Mouse (Mus musculus): ENCODE data around the gene Slc25a38. TPM values are rescaled to one million over a fixed set of nuclear protein-coding genes. Genes with fewer than 3 reads are reported as not detected.

The Slc25a38 gene
- polyA plus RNA-seq, 1 experiment from 2014 or later, result 38.6 TPM

GRCm38 (mm10) chr9:120129276-120129675 is 19.1 kb downstream of the Slc25a38 start:
- H3K4me3 ChIP-seq (ENCODE audit: low read depth, low read length), result peak overlapping the region; percentile 97; the same call in 1 of the 2 replicates
- H3K9me3 ChIP-seq (replicated peaks; ENCODE audit: control insufficient read depth, low read length), result no peaks in the 10 kb centered on the region
- H3K36me3 ChIP-seq (ENCODE audit: control insufficient read depth, insufficient read depth, low read length), result peaks cover 47% of the 10 kb centered on the region
- H3K9ac ChIP-seq (ENCODE audit: low read length), result peak overlapping the region; percentile 3; the same call in 1 of the 2 replicates
- ATAC-seq (no peak), DNase-seq (ENCODE audit: low spot score) (no peak)
- H3K27ac ChIP-seq (ENCODE audit: low read depth, low read length), result no peak overlapping the region
- WGBS, result 72% methylated on average over 10 of the region's 10 CpGs
- H3K4me2 ChIP-seq (ENCODE audit: low read length), result peak overlapping the region; percentile 65
- H3K27me3 ChIP-seq (replicated peaks; ENCODE audit: control insufficient read depth, insufficient read depth, low read length), result no peaks in the 10 kb centered on the region
- H3K4me1 ChIP-seq (ENCODE audit: control insufficient read depth, insufficient read depth, low read length), result peaks cover 7% of the 10 kb centered on the region

- WGBS, result 91% methylated on average over 3 of the region's 3 CpGs
- DNase-seq (ENCODE audit: low spot score) (no peak), ATAC-seq (no peak)
- Histone ChIP-seq H3K27ac (ENCODE audit: low read depth, low read length) (no peak overlapping the region), H3K9me3 (replicated peaks; ENCODE audit: control insufficient read depth, low read length) (no peaks in the 10 kb centered on the region), H3K9ac (ENCODE audit: low read length) (no peak overlapping the region), H3K4me2 (ENCODE audit: low read length) (no peak overlapping the region), H3K4me3 (ENCODE audit: low read depth, low read length) (no peak overlapping the region), H3K36me3 (ENCODE audit: control insufficient read depth, insufficient read depth, low read length) (peaks cover 45% of the 10 kb centered on the region), H3K27me3 (replicated peaks; ENCODE audit: control insufficient read depth, insufficient read depth, low read length) (no peaks in the 10 kb centered on the region), H3K4me1 (ENCODE audit: control insufficient read depth, insufficient read depth, low read length) (peaks cover 7% of the 10 kb centered on the region)
Measured at GRCm38 (mm10) chr9:120131784-120132288, 21.7 kb downstream of the Slc25a38 start.

GRCm38 (mm10) chr9:120132980-120133754 is 23.0 kb downstream of the Slc25a38 start:
- no peak for ATAC-seq
- Histone ChIP-seq H3K4me1 (ENCODE audit: control insufficient read depth, insufficient read depth, low read length) (peaks cover 7% of the 10 kb centered on the region), H3K4me2 (ENCODE audit: low read length) (no peak overlapping the region), H3K36me3 (ENCODE audit: control insufficient read depth, insufficient read depth, low read length) (peaks cover 45% of the 10 kb centered on the region), H3K9me3 (replicated peaks; ENCODE audit: control insufficient read depth, low read length) (no peaks in the 10 kb centered on the region), H3K4me3 (ENCODE audit: low read depth, low read length) (no peak overlapping the region), H3K27ac (ENCODE audit: low read depth, low read length) (no peak overlapping the region), H3K9ac (ENCODE audit: low read length) (no peak overlapping the region), H3K27me3 (replicated peaks; ENCODE audit: control insufficient read depth, insufficient read depth, low read length) (no peaks in the 10 kb centered on the region)
- DNase-seq (ENCODE audit: low spot score), result no peak
- WGBS, result 46% methylated on average over 8 of the region's 8 CpGs

- Histone ChIP-seq H3K4me3 (ENCODE audit: low read depth, low read length) (no peak overlapping the region), H3K4me2 (ENCODE audit: low read length) (no peak overlapping the region), H3K9ac (ENCODE audit: low read length) (no peak overlapping the region), H3K27me3 (replicated peaks; ENCODE audit: control insufficient read depth, insufficient read depth, low read length) (no peaks in the 10 kb centered on the region), H3K27ac (ENCODE audit: low read depth, low read length) (no peak overlapping the region), H3K9me3 (replicated peaks; ENCODE audit: control insufficient read depth, low read length) (no peaks in the 10 kb centered on the region), H3K36me3 (ENCODE audit: control insufficient read depth, insufficient read depth, low read length) (peaks cover 42% of the 10 kb centered on the region), H3K4me1 (ENCODE audit: control insufficient read depth, insufficient read depth, low read length) (peaks cover under 1% of the 10 kb centered on the region)
- 55% methylated on average over 6 of the region's 6 CpGs for WGBS
- ATAC-seq (no peak), DNase-seq (ENCODE audit: low spot score) (no peak)
Measured at GRCm38 (mm10) chr9:120133755-120134475, 23.7 kb downstream of the Slc25a38 start.

GRCm38 (mm10) chr9:120134529-120135160 is 24.5 kb downstream of the Slc25a38 start:
- no peaks in the 10 kb centered on the region for H3K27me3 ChIP-seq (replicated peaks; ENCODE audit: control insufficient read depth, insufficient read depth, low read length)
- DNase-seq (ENCODE audit: low spot score) (no peak), ATAC-seq (no peak)
- whole genome bisulfite sequencing, result 87% methylated on average over 12 of the region's 13 CpGs
- no peaks in the 10 kb centered on the region for H3K4me1 ChIP-seq (ENCODE audit: control insufficient read depth, insufficient read depth, low read length)
- no peaks in the 10 kb centered on the region for H3K9me3 ChIP-seq (replicated peaks; ENCODE audit: control insufficient read depth, low read length)
- peaks cover 34% of the 10 kb centered on the region for H3K36me3 ChIP-seq (ENCODE audit: control insufficient read depth, insufficient read depth, low read length)
- H3K4me3 ChIP-seq (ENCODE audit: low read depth, low read length), result no peak overlapping the region
- no peak overlapping the region for H3K9ac ChIP-seq (ENCODE audit: low read length)
- no peak overlapping the region for H3K27ac ChIP-seq (ENCODE audit: low read depth, low read length)
- no peak overlapping the region for H3K4me2 ChIP-seq (ENCODE audit: low read length)

GRCm38 (mm10) chr9:120135454-120135853 is 25.3 kb downstream of the Slc25a38 start:
- 90% methylated on average over 11 of the region's 11 CpGs for WGBS
- Histone ChIP-seq H3K36me3 (ENCODE audit: control insufficient read depth, insufficient read depth, low read length) (peaks cover 26% of the 10 kb centered on the region), H3K27me3 (replicated peaks; ENCODE audit: control insufficient read depth, insufficient read depth, low read length) (no peaks in the 10 kb centered on the region), H3K9me3 (replicated peaks; ENCODE audit: control insufficient read depth, low read length) (no peaks in the 10 kb centered on the region), H3K4me1 (ENCODE audit: control insufficient read depth, insufficient read depth, low read length) (no peaks in the 10 kb centered on the region), H3K4me2 (ENCODE audit: low read length) (no peak overlapping the region), H3K4me3 (ENCODE audit: low read depth, low read length) (no peak overlapping the region), H3K9ac (ENCODE audit: low read length) (no peak overlapping the region), H3K27ac (ENCODE audit: low read depth, low read length) (no peak overlapping the region)
- DNase-seq (ENCODE audit: low spot score) (no peak), ATAC-seq (no peak)

GRCm38 (mm10) chr9:120140652-120141051 is 30.5 kb downstream of the Slc25a38 start:
- no peak overlapping the region for H3K9ac ChIP-seq (ENCODE audit: low read length)
- 4% methylated on average over 4 of the region's 4 CpGs for WGBS
- no peak overlapping the region for H3K27ac ChIP-seq (ENCODE audit: low read depth, low read length)
- H3K4me2 ChIP-seq (ENCODE audit: low read length), result no peak overlapping the region
- DNase-seq (ENCODE audit: low spot score), result peak; percentile 92
- no peak overlapping the region for H3K4me3 ChIP-seq (ENCODE audit: low read depth, low read length)
- no peaks in the 10 kb centered on the region for H3K36me3 ChIP-seq (ENCODE audit: control insufficient read depth, insufficient read depth, low read length)
- peak; percentile 72 for ATAC-seq
- H3K4me1 ChIP-seq (ENCODE audit: control insufficient read depth, insufficient read depth, low read length), result no peaks in the 10 kb centered on the region
- no peaks in the 10 kb centered on the region for H3K27me3 ChIP-seq (replicated peaks; ENCODE audit: control insufficient read depth, insufficient read depth, low read length)
- H3K9me3 ChIP-seq (replicated peaks; ENCODE audit: control insufficient read depth, low read length), result no peaks in the 10 kb centered on the region

GRCm38 (mm10) chr9:120144474-120144873 is 34.3 kb downstream of the Slc25a38 start:
- no peaks in the 10 kb centered on the region for H3K9me3 ChIP-seq (replicated peaks; ENCODE audit: control insufficient read depth, low read length)
- H3K4me3 ChIP-seq (ENCODE audit: low read depth, low read length), result no peak overlapping the region
- H3K4me2 ChIP-seq (ENCODE audit: low read length), result no peak overlapping the region
- 87% methylated on average over 13 of the region's 13 CpGs for WGBS
- DNase-seq (ENCODE audit: low spot score) (no peak), ATAC-seq (no peak)
- no peaks in the 10 kb centered on the region for H3K36me3 ChIP-seq (ENCODE audit: control insufficient read depth, insufficient read depth, low read length)
- H3K9ac ChIP-seq (ENCODE audit: low read length), result no peak overlapping the region
- no peak overlapping the region for H3K27ac ChIP-seq (ENCODE audit: low read depth, low read length)
- H3K27me3 ChIP-seq (replicated peaks; ENCODE audit: control insufficient read depth, insufficient read depth, low read length), result no peaks in the 10 kb centered on the region
- no peaks in the 10 kb centered on the region; the same call in 1 of the 2 replicates for H3K4me1 ChIP-seq (ENCODE audit: control insufficient read depth, insufficient read depth, low read length)
